Mouse (Mus musculus) heart, adult 2 months (tissue): Measurements from ENCODE around the gene Gm9918. TPM values are rescaled to one million over a fixed set of nuclear protein-coding genes. Genes with fewer than 3 reads are reported as not detected.

Experiments used
- DNase-seq, 2 experiments: peaks; one replicate each; pipeline ENCODE4 v3.0.0; 2021
- H3K27ac ChIP-seq: fragments of 200-600 bp; 2 replicates; pipeline ENCODE4 v1.8.1; 2022
- H3K27me3 ChIP-seq: fragments of 200-500 bp; 2 replicates; pipeline ENCODE4 v1.6.1; 2012; ENCODE audit warnings: mild to moderate bottlenecking, low read length, inconsistent platforms, mixed read lengths; ENCODE audit not compliant: control insufficient read depth, insufficient read depth
- H3K36me3 ChIP-seq: fragments of 200-500 bp; 2 replicates; pipeline ENCODE4 v1.6.1; 2012; ENCODE audit warnings: low read length, inconsistent platforms; ENCODE audit not compliant: control insufficient read depth, insufficient read depth
- H3K4me1 ChIP-seq: fragments of 200-500 bp; 2 replicates; pipeline ENCODE4 v1.6.1; 2011; ENCODE audit warnings: low read length; ENCODE audit not compliant: control insufficient read depth, insufficient read depth
- H3K4me3 ChIP-seq: fragments of 200-600 bp; 2 replicates; pipeline ENCODE4 v1.8.1; 2022
- H3K79me2 ChIP-seq: fragments of 200-500 bp; replicated peaks from 2 replicates; pipeline ENCODE4 v1.6.1; 2012; ENCODE audit warnings: mild to moderate bottlenecking, inconsistent platforms, low read length, moderate library complexity, mixed read lengths; ENCODE audit not compliant: control insufficient read depth, insufficient read depth
- H3K9ac ChIP-seq: fragments of 200-500 bp; 2 replicates; pipeline ENCODE4 v1.6.1; 2012; ENCODE audit warnings: low read depth, mild to moderate bottlenecking, control low read depth, inconsistent platforms, low read length, mixed read lengths
- CTCF ChIP-seq: fragments of 200-600 bp; IDR thresholded peaks from 2 replicates; pipeline ENCODE4 v1.8.1; 2022; ENCODE audit warnings: antibody characterized with exemption, mild to moderate bottlenecking, moderate library complexity
- EP300 ChIP-seq: fragments of 200-500 bp; IDR thresholded peaks from 2 replicates; pipeline ENCODE4 v1.6.1; 2011; ENCODE audit warnings: low read depth, low read length, control low read depth; ENCODE audit not compliant: insufficient read depth
- POLR2A ChIP-seq: fragments of 200-500 bp; IDR thresholded peaks from 2 replicates; pipeline ENCODE4 v1.6.1; 2011; ENCODE audit warnings: mild to moderate bottlenecking, low read depth, low read length, control low read depth; ENCODE audit not compliant: insufficient read depth
- WGBS: fragments of 180-500 bp; shearing (Covaris S2); methylation state at CpG from one replicate; pipeline ENCODE4 v1.1.7; 2018; 5-methylcytosine and 5-hydroxymethylcytosine counted together
- intact Hi-C: fragments of 180-260 bp; cut with DNase I; formaldehyde crosslinking; loops from one replicate; pipeline ENCODE4 v1.15.1; 2025
- polyA plus RNA-seq: library from polyadenylated mRNA; depleted of rRNA; stranded (reverse); fragments of >200 nt; gene quantifications from 2 replicates; pipeline ENCODE4 v1.2.3, GENCODE M21; 2012
- total RNA-seq, 2 experiments: library from RNA; stranded (reverse); gene quantifications; 2 replicates each; pipeline ENCODE4 v1.2.3; 2021

Gene Gm9918
- total and polyA plus RNA-seq, 3 experiments: not detected

- H3K4me1 ChIP-seq: peaks cover 9% of the 10 kb centered on the region
- WGBS: 79% methylated on average over 17 of the region's 17 CpGs
- no peak overlapping the region for H3K9ac ChIP-seq
- no peaks in the 10 kb centered on the region; the same call in 1 of the 2 replicates for H3K36me3 ChIP-seq
- H3K27me3 ChIP-seq: no peaks in the 10 kb centered on the region
- DNase-seq: no peak
- H3K79me2 ChIP-seq: no peaks in the 10 kb centered on the region
- no peak overlapping the region for H3K4me3 ChIP-seq
- TF ChIP-seq POLR2A (no peak), CTCF (no peak), EP300 (no peak)
- intact Hi-C loops: no loop called here
- no peak overlapping the region for H3K27ac ChIP-seq
These were observed 39.7 kb upstream of the Gm9918 start for GRCm38 (mm10) chr15:102230408-102231321.

GRCm38 (mm10) chr15:102231748-102232147 lies 38.6 kb upstream of the Gm9918 start, which contains the start of gene Itgb7:
TSS of gene Itgb7 (minus strand) at chr15:102231944.
- intact Hi-C loops: no loop called here
- H3K27ac ChIP-seq: no peak within 1 kb of the TSS
- DNase-seq: peak; percentile 30 to 50
- no peaks in the 10 kb centered on the region; the same call in none of the 2 replicates for H3K36me3 ChIP-seq
- no peaks in the 10 kb centered on the region for H3K79me2 ChIP-seq
- H3K27me3 ChIP-seq: no peaks in the 10 kb centered on the region
- H3K4me1 ChIP-seq: peaks cover 11% of the 10 kb centered on the region
- TF ChIP-seq CTCF: no peak
- TF ChIP-seq EP300: no peak
- no peak for TF ChIP-seq POLR2A
- no peak within 1 kb of the TSS for H3K4me3 ChIP-seq
- H3K9ac ChIP-seq: no peak within 1 kb of the TSS
- WGBS: 25% methylated on average over 6 of the region's 6 CpGs

DNA sequence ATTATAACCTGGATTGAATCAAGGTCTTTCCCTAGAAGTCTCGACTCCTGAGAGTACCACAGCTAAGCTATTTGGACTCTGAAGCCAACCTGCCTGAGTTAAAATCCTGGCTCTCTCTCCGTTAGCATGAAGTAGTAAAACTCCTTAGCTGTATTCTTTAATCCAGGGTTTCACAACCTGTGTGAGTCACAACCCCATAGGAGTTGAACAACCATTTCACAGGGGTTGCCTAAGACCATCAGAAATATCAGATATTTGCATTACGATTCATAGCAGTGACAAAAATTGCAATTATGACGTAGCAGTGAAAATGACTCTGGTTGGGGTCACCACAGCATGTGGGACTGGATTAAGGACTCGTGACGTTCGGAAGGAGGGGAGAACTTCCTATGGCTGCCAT lies 37.6 kb upstream of the Gm9918 start:
- no peaks in the 10 kb centered on the region for H3K27me3 ChIP-seq
- WGBS: 90% methylated on average over 7 of the region's 7 CpGs
- intact Hi-C loops: no loop called here
- no peak overlapping the region for H3K27ac ChIP-seq
- H3K9ac ChIP-seq: no peak overlapping the region
- TF ChIP-seq CTCF: no peak
- no peak for TF ChIP-seq EP300
- no peak for TF ChIP-seq POLR2A
- DNase-seq: no peak
- no peak overlapping the region for H3K4me3 ChIP-seq
- H3K36me3 ChIP-seq: no peaks in the 10 kb centered on the region; the same call in none of the 2 replicates
- no peaks in the 10 kb centered on the region for H3K79me2 ChIP-seq
- H3K4me1 ChIP-seq: peaks cover 11% of the 10 kb centered on the region

DNA sequence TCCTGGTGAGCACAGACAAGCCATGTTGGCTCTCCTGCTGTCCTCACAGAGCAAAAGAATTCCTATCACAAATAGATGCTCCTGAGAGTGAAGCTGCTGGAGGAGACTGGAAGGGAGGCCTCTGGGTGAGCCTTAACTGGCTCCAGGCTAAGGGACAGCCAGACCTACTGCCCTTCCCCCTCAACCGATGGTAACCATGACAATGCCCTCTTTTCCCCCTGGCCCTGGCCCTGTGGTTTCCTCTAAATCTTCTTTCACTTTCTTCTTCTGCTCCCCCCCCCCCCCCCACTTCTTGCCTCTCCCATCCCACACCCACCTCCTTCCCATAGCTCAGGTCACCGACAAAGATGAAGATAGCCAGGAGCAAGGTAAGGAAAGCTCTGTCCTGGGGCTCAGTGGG lies 36.5 kb upstream of the Gm9918 start:
- no peak for TF ChIP-seq POLR2A
- no peak for TF ChIP-seq EP300
- TF ChIP-seq CTCF: no peak
- H3K27me3 ChIP-seq: no peaks in the 10 kb centered on the region
- H3K36me3 ChIP-seq: no peaks in the 10 kb centered on the region; the same call in none of the 2 replicates
- H3K9ac ChIP-seq: no peak overlapping the region
- H3K79me2 ChIP-seq: no peaks in the 10 kb centered on the region
- DNase-seq: peak in 1 of 2 experiments; percentile 18
- no peak overlapping the region for H3K4me3 ChIP-seq
- intact Hi-C loops: no loop called here
- H3K4me1 ChIP-seq: peaks cover 11% of the 10 kb centered on the region
- no peak overlapping the region for H3K27ac ChIP-seq
- WGBS: 14% methylated on average over 2 of the region's 2 CpGs

GRCm38 (mm10) chr15:102235371-102236027 lies 34.9 kb upstream of the Gm9918 start:
- peak; percentile 13; the same call in 1 of the 2 replicates for TF ChIP-seq CTCF
- peak; percentile 36; the same call in 1 of the 2 replicates for TF ChIP-seq POLR2A
- TF ChIP-seq EP300: peak; percentile 17; the same call in 1 of the 2 replicates
- peak; percentile 61 to 64 for DNase-seq
- intact Hi-C loops: no loop called here
- Histone ChIP-seq H3K4me1 (peaks cover 13% of the 10 kb centered on the region), H3K27me3 (no peaks in the 10 kb centered on the region), H3K9ac (no peak overlapping the region; the same call in 1 of the 2 replicates), H3K27ac (peak overlapping the region; percentile 68), H3K4me3 (0 out of 2 replicates have a peak overlapping the region, but pooled peaks have one; percentile 4), H3K79me2 (no peaks in the 10 kb centered on the region), H3K36me3 (no peaks in the 10 kb centered on the region; the same call in none of the 2 replicates)
- WGBS: 27% methylated on average over 21 of the region's 21 CpGs
